ENCODE assay signal across 7 mouse cellular contexts in genomic region chr9:48537616-48538015, GRCm38 (mm10). TPM values are rescaled to one million over a fixed set of nuclear protein-coding genes. Genes with fewer than 3 reads are reported as not detected.
A peak's percentile ranks its signal among the peaks of the same experiment; 100 is the strongest.
DNase-seq lines count a peak whose midpoint lies in the region; ATAC-seq and TF ChIP-seq lines count a peak whose summit lies in the region.
"Not testable (repeated sequence)": the region's sequence is repeated elsewhere in the genome, so short reads cannot be mapped to it uniquely, and the experiment has no call there.

No protein-coding gene starts in this region.

- not testable (repeated sequence) for TF ChIP-seq POLR2A in brain, embryonic 14.5 days (IDR thresholded peaks at IDR 0.05; ENCODE audit: borderline replicate concordance, extremely low read depth, insufficient read depth, insufficient read length, poor library complexity, severe bottlenecking); limb, embryonic 14.5 days (IDR thresholded peaks at IDR 0.05; ENCODE audit: borderline replicate concordance, extremely low read depth, insufficient read depth, insufficient read length)

- not testable (repeated sequence) for H3K4me3 ChIP-seq in forebrain, embryonic 12.5 days (replicated peaks); heart, embryonic 13.5 days; hindbrain, embryonic 14.5 days (replicated peaks; ENCODE audit: low read length); limb, embryonic 14.5 days (replicated peaks; ENCODE audit: low read length); midbrain, embryonic 14.5 days (replicated peaks; ENCODE audit: low read depth, low read length); neural tube, embryonic 13.5 days

- H3K27me3 ChIP-seq in forebrain, embryonic 12.5 days; hindbrain, embryonic 14.5 days (ENCODE audit: control insufficient read depth, insufficient read depth, low read length); limb, embryonic 14.5 days (ENCODE audit: control insufficient read depth, insufficient read depth, low read length); midbrain, embryonic 14.5 days (ENCODE audit: control insufficient read depth, insufficient read depth, low read length); neural tube, embryonic 13.5 days: not testable (repeated sequence)
- H3K27me3 ChIP-seq in heart, embryonic 13.5 days (replicated peaks) = peaks cover 23% of the 10 kb centered on the region

- peak; percentile 53 for DNase-seq in brain, embryonic 14.5 days (ENCODE audit: low read depth)
- DNase-seq in hindbrain, embryonic 14.5 days (ENCODE audit: low spot score) = not testable (repeated sequence)
- peak; percentile 6 for DNase-seq in limb, embryonic 14.5 days (ENCODE audit: low spot score)
- DNase-seq in midbrain, embryonic 14.5 days = peak; percentile 46

- H3K9me3 ChIP-seq in forebrain, embryonic 12.5 days; hindbrain, embryonic 14.5 days (ENCODE audit: control insufficient read depth, low read length); limb, embryonic 14.5 days (ENCODE audit: control insufficient read depth, low read length); midbrain, embryonic 14.5 days (ENCODE audit: control insufficient read depth, low read length); neural tube, embryonic 13.5 days: not testable (repeated sequence)
- H3K9me3 ChIP-seq in heart, embryonic 13.5 days = peaks cover 17% of the 10 kb centered on the region

- H3K9ac ChIP-seq in forebrain, embryonic 12.5 days; heart, embryonic 13.5 days; hindbrain, embryonic 14.5 days; limb, embryonic 14.5 days (ENCODE audit: low read depth, low read length, severe bottlenecking); midbrain, embryonic 14.5 days (replicated peaks; ENCODE audit: low read length); neural tube, embryonic 13.5 days: not testable (repeated sequence)

- ATAC-seq in forebrain, embryonic 12.5 days (ENCODE audit: low FRiP score); heart, embryonic 13.5 days (ENCODE audit: extremely low read depth, insufficient number of reproducible peaks, low FRiP score, low TSS enrichment); hindbrain, embryonic 14.5 days (ENCODE audit: low FRiP score); limb, embryonic 14.5 days (ENCODE audit: low FRiP score, low read depth); midbrain, embryonic 14.5 days (ENCODE audit: low FRiP score, low TSS enrichment); neural tube, embryonic 13.5 days (ENCODE audit: low read depth): not testable (repeated sequence)

- H3K4me1 ChIP-seq in forebrain, embryonic 12.5 days = peaks cover 13% of the 10 kb centered on the region
- H3K4me1 ChIP-seq in heart, embryonic 13.5 days = peaks cover 10% of the 10 kb centered on the region
- not testable (repeated sequence) for H3K4me1 ChIP-seq in hindbrain, embryonic 14.5 days (replicated peaks; ENCODE audit: control insufficient read depth, insufficient read depth, low read length); limb, embryonic 14.5 days (ENCODE audit: control insufficient read depth, insufficient read depth, low read length); midbrain, embryonic 14.5 days (ENCODE audit: control insufficient read depth, insufficient read depth, low read length)
- H3K4me1 ChIP-seq in neural tube, embryonic 13.5 days (replicated peaks) = peaks cover 13% of the 10 kb centered on the region

- not testable (repeated sequence) for H3K36me3 ChIP-seq in forebrain, embryonic 12.5 days (replicated peaks); heart, embryonic 13.5 days; hindbrain, embryonic 14.5 days (replicated peaks; ENCODE audit: control insufficient read depth, insufficient read depth); limb, embryonic 14.5 days (ENCODE audit: control insufficient read depth, insufficient read depth, low read length); midbrain, embryonic 14.5 days (ENCODE audit: control insufficient read depth, insufficient read depth, low read length); neural tube, embryonic 13.5 days

- 23% methylated on average over 1 of the region's 1 CpGs for WGBS in forebrain, embryonic 12.5 days
- WGBS in heart, embryonic 13.5 days = 25% methylated on average over 1 of the region's 1 CpGs
- WGBS in hindbrain, embryonic 14.5 days = 15% methylated on average over 1 of the region's 1 CpGs
- 53% methylated on average over 1 of the region's 1 CpGs for WGBS in limb, embryonic 14.5 days
- WGBS in midbrain, embryonic 14.5 days = 36% methylated on average over 1 of the region's 1 CpGs
- WGBS in neural tube, embryonic 13.5 days = 23% methylated on average over 1 of the region's 1 CpGs

- not testable (repeated sequence) for TF ChIP-seq CTCF in brain, embryonic 14.5 days (IDR thresholded peaks at IDR 0.05; ENCODE audit: borderline replicate concordance, extremely low read depth, insufficient read depth, insufficient read length)

- H3K4me2 ChIP-seq in forebrain, embryonic 12.5 days = peak overlapping the region; percentile 58
- H3K4me2 ChIP-seq in heart, embryonic 13.5 days = peak overlapping the region; percentile 60
- peak overlapping the region; percentile 49 for H3K4me2 ChIP-seq in hindbrain, embryonic 14.5 days (replicated peaks)
- H3K4me2 ChIP-seq in limb, embryonic 14.5 days (replicated peaks; ENCODE audit: low read depth, low read length, severe bottlenecking) = not testable (repeated sequence)
- peak overlapping the region; percentile 55 for H3K4me2 ChIP-seq in midbrain, embryonic 14.5 days (ENCODE audit: low read length)
- H3K4me2 ChIP-seq in neural tube, embryonic 13.5 days = peak overlapping the region; percentile 53; the same call in 1 of the 2 replicates

- not testable (repeated sequence) for H3K27ac ChIP-seq in forebrain, embryonic 12.5 days; heart, embryonic 13.5 days (replicated peaks); hindbrain, embryonic 14.5 days; limb, embryonic 14.5 days (replicated peaks; ENCODE audit: low read depth, low read length); midbrain, embryonic 14.5 days (replicated peaks; ENCODE audit: low read depth, low read length); neural tube, embryonic 13.5 days (replicated peaks)

RNA-seq across cellular contexts. Expression of gene Gm5617, which starts 42.4 kb away (rescaled TPM):
- polyA plus RNA-seq in brain, embryonic 14.5 days (2012; rRNA removed) = 18.8 and 25.5 TPM in 2 replicates
- 37.0 and 39.1 TPM in 2 replicates for polyA plus RNA-seq in forebrain, embryonic 12.5 days (2016; fragmentation: Nextera tagmentation; extraction: Ambion mirVana)
- 27.4 and 29.4 TPM in 2 replicates for polyA plus RNA-seq in heart, embryonic 13.5 days (2015; fragmentation: Nextera tagmentation; extraction: Ambion mirVana)
- 19.1 and 28.4 TPM in 2 replicates for polyA plus RNA-seq in hindbrain, embryonic 14.5 days (2014; fragmentation: Nextera tagmentation; extraction: Ambion mirVana)
- polyA plus RNA-seq in limb, embryonic 14.5 days (2012; rRNA removed) = 21.6 and 34.3 TPM in 2 replicates
- polyA plus RNA-seq in limb, embryonic 14.5 days (2014; fragmentation: Nextera tagmentation; extraction: Ambion mirVana) = 39.5 and 39.8 TPM in 2 replicates
- polyA plus RNA-seq in midbrain, embryonic 14.5 days (2014; fragmentation: Nextera tagmentation; extraction: Ambion mirVana) = 28.4 and 28.5 TPM in 2 replicates
- 22.9 and 27.7 TPM in 2 replicates for polyA plus RNA-seq in neural tube, embryonic 13.5 days (2015; fragmentation: Nextera tagmentation; extraction: Ambion mirVana)

RNA-seq across cellular contexts. Expression of gene Rbm7, which starts 42.5 kb away (rescaled TPM):
- polyA plus RNA-seq in brain, embryonic 14.5 days (2012; rRNA removed) = 38.6 and 43.9 TPM in 2 replicates
- polyA plus RNA-seq in forebrain, embryonic 12.5 days (2016; fragmentation: Nextera tagmentation; extraction: Ambion mirVana) = 109 and 111 TPM in 2 replicates
- 80.1 and 86.7 TPM in 2 replicates for polyA plus RNA-seq in heart, embryonic 13.5 days (2015; fragmentation: Nextera tagmentation; extraction: Ambion mirVana)
- polyA plus RNA-seq in hindbrain, embryonic 14.5 days (2014; fragmentation: Nextera tagmentation; extraction: Ambion mirVana) = 78.8 and 80.7 TPM in 2 replicates
- 51.5 and 54.7 TPM in 2 replicates for polyA plus RNA-seq in limb, embryonic 14.5 days (2012; rRNA removed)
- 115 and 122 TPM in 2 replicates for polyA plus RNA-seq in limb, embryonic 14.5 days (2014; fragmentation: Nextera tagmentation; extraction: Ambion mirVana)
- 75.9 and 90.7 TPM in 2 replicates for polyA plus RNA-seq in midbrain, embryonic 14.5 days (2014; fragmentation: Nextera tagmentation; extraction: Ambion mirVana)
- polyA plus RNA-seq in neural tube, embryonic 13.5 days (2015; fragmentation: Nextera tagmentation; extraction: Ambion mirVana) = 90.4 and 101 TPM in 2 replicates

RNA-seq across cellular contexts. Expression of gene Rexo2, which starts 57.2 kb away (rescaled TPM):
- polyA plus RNA-seq in brain, embryonic 14.5 days (2012; rRNA removed) = 80.3 and 93.7 TPM in 2 replicates
- polyA plus RNA-seq in forebrain, embryonic 12.5 days (2016; fragmentation: Nextera tagmentation; extraction: Ambion mirVana) = 95.8 and 107 TPM in 2 replicates
- polyA plus RNA-seq in heart, embryonic 13.5 days (2015; fragmentation: Nextera tagmentation; extraction: Ambion mirVana) = 92.2 and 95.7 TPM in 2 replicates
- polyA plus RNA-seq in hindbrain, embryonic 14.5 days (2014; fragmentation: Nextera tagmentation; extraction: Ambion mirVana) = 83.7 and 98.8 TPM in 2 replicates
- polyA plus RNA-seq in limb, embryonic 14.5 days (2012; rRNA removed) = 105 and 119 TPM in 2 replicates
- polyA plus RNA-seq in limb, embryonic 14.5 days (2014; fragmentation: Nextera tagmentation; extraction: Ambion mirVana) = 101 and 111 TPM in 2 replicates
- polyA plus RNA-seq in midbrain, embryonic 14.5 days (2014; fragmentation: Nextera tagmentation; extraction: Ambion mirVana) = 70.9 and 76.0 TPM in 2 replicates
- polyA plus RNA-seq in neural tube, embryonic 13.5 days (2015; fragmentation: Nextera tagmentation; extraction: Ambion mirVana) = 113 and 120 TPM in 2 replicates
